ENCODE assay signal across 20 mouse cellular contexts in genomic region chr9:96054878-96055277, GRCm38 (mm10).
DNase-seq lines count a peak whose midpoint lies in the region; ATAC-seq and TF ChIP-seq lines count a peak whose summit lies in the region.
"Had no signal": no experiment of that assay in that cellular context is flagged by ENCODE, and none has a peak within 500 bp of the region (broad histone marks: within the 10 kb centered on the region; RNA-seq: fewer than 3 reads in every experiment).

No protein-coding gene starts in this region.

- no peak for ATAC-seq in inflammation-experienced regulatory T-cells, adult 6 months
- ATAC-seq: forebrain, embryonic 13.5 days had no signal

- peak overlapping the region; percentile 61 for H3K27ac ChIP-seq in layer of hippocampus, adult 2 months
- no peak overlapping the region for H3K27ac ChIP-seq in left cerebral cortex, adult 2 months
- H3K27ac ChIP-seq: forebrain, embryonic 13.5 days; gastrocnemius, adult 2 months; limb, embryonic 10.5 days; liver, embryonic 14.5 days; midbrain, embryonic 10.5 days had no signal

- DNase-seq in right cerebral cortex, adult 18-20 months: peak; percentile 39
- DNase-seq in right cerebral cortex, postnatal 4 days: no peak
- DNase-seq in layer of hippocampus, adult 2 months (ENCODE audit: low spot score in 2 of 2): peak; percentile 35 to 82
- DNase-seq in left cerebral cortex, adult 2 months (ENCODE audit: extremely low spot score in 1 of 2, low spot score in 2 of 2): peak; percentile 18 to 19
- peak; percentile 50 for DNase-seq in telencephalon, adult 2 months (ENCODE audit: low read depth, low spot score)
- DNase-seq in adrenal gland, postnatal 10 days: no peak
- DNase-seq in yolk sac, embryonic 10.5 days (ENCODE audit: low spot score): no peak
- DNase-seq: adrenal gland, postnatal 14 days; B cell, adult 2 months; cerebellum, adult 9-11 months; embryo, embryonic 11 days; gastrocnemius, adult 2 months; heart, postnatal 36 days; lung, postnatal 10 days; thymus, adult 2 months had no signal

- H3K4me3 ChIP-seq in layer of hippocampus, adult 2 months: no peak overlapping the region
- H3K4me3 ChIP-seq in left cerebral cortex, adult 2 months: no peak overlapping the region
- H3K4me3 ChIP-seq: forebrain, embryonic 13.5 days; gastrocnemius, adult 2 months; limb, embryonic 10.5 days; midbrain, embryonic 10.5 days had no signal

- TF ChIP-seq CTCF in layer of hippocampus, adult 2 months (conservative IDR thresholded peaks at IDR 0.05): peak; percentile 53
- peak; percentile 17 for TF ChIP-seq CTCF in left cerebral cortex, adult 2 months (IDR thresholded peaks at IDR 0.05)

- intact Hi-C loops in left cerebral cortex, adult 2 months (cut with DNase I): loop anchor here (5.0 kb wide), 1 partner anchor 77 kb away; no protein-coding TSS in a partner anchor

Comparison
In these comparisons a context has a peak if more than half of its experiments do, and no peak if none do; other contexts are left out.
1. DNase-seq: peak in right cerebral cortex, adult 18-20 months (single experiment), layer of hippocampus, adult 2 months (2 of 2), left cerebral cortex, adult 2 months (2 of 2) and telencephalon, adult 2 months (single experiment); none in right cerebral cortex, postnatal 4 days (single experiment), adrenal gland, postnatal 10 days (single experiment) and yolk sac, embryonic 10.5 days (single experiment).